Mouse (Mus musculus) E14TG2a.4 (cell line): ENCODE data around the gene Ufc1.

ENCODE experiments used
- CTCF ChIP-seq: conservative IDR thresholded peaks from 2 replicates; pipeline ENCODE4 v1.5.1; 2014; ENCODE audit warnings: low read length
- NANOG ChIP-seq: IDR thresholded peaks from 2 replicates; pipeline ENCODE4 v1.6.1; 2014; ENCODE audit warnings: borderline replicate concordance, low read length, mixed read lengths

DNA sequence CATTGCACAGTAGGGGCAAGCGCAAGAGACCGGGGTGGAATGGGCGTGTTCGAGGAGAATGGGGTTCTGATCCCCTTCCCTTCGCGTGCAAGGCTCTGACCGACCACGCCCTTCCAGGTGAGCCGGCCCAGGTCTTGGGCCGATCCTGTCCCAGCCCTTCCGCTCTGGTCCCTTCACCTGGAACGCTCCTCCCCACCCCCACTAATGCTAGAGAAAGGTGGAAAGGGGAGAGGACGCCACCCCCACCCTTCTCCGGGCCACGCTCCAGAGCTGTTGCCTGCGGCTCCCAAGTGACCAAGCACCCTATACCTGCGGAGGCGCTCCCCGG is 24.3 kb downstream of the Ufc1 start:
- no peak for TF ChIP-seq CTCF
- TF ChIP-seq NANOG = no peak
